Mouse (Mus musculus): ENCODE results near the gene Fgf14. TPM values are rescaled to one million over a fixed set of nuclear protein-coding genes. Genes with fewer than 3 reads are reported as not detected.

Gene Fgf14
- 1.2 and 1.8 TPM in 2 replicates for polyA plus RNA-seq (2014; fragmentation: Nextera tagmentation; extraction: Ambion mirVana)

DNA sequence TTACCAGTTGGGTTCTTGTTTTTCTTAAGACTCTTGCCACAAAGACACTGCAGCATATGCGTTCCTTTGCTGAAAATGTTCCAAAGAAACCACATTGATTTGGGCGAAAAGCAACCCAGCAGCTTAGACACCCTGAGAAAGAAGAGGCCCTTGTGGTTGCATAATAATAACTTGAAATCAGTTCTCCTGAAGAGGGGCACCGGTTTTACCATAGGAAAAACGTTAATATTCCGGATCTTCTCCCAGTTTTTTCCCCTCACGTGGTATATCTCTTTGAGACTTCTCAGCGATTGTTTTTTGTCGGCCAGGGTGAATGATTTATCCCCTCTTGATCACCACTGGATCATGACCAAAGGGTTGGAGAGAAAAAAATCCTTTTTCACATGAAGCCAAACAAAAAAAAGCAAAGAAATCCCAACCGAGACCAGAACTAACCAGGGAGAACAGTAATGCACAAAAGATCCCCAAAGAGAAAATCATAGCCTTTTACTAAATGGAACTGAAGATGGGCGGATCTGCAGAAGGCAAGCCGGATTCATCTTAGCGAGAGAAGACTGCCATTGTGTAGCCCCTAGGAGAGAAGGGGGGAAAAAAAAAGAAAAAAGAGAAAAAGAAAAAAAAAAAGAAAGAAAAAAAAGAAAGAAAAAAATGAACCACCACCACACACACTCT is at the start of gene Fgf14:
Gene Fgf14 (minus strand): TSS at position 622 of the 672 bp plus-strand sequence.
- Histone ChIP-seq H3K27ac (ENCODE audit: low read length) (no peak within 1 kb of the TSS), H3K4me1 (ENCODE audit: control insufficient read depth, insufficient read depth, low read length) (peaks cover 5% of the 10 kb centered on the region; the same call in 1 of the 2 replicates), H3K4me3 (ENCODE audit: low read depth, low read length) (peak within 1 kb of the TSS; percentile 29), H3K27me3 (ENCODE audit: control insufficient read depth, insufficient read depth, low read length) (no peaks in the 10 kb centered on the region), H3K9me3 (ENCODE audit: control insufficient read depth, low read depth, low read length) (no peaks in the 10 kb centered on the region), H3K36me3 (ENCODE audit: control insufficient read depth, insufficient read depth, low read length) (no peaks in the 10 kb centered on the region), H3K4me2 (replicated peaks; ENCODE audit: low read depth, low read length) (peak within 1 kb of the TSS; percentile 55), H3K9ac (replicated peaks; ENCODE audit: low read depth, low read length) (no peak within 1 kb of the TSS)
- ATAC-seq (ENCODE audit: insufficient number of reproducible peaks, insufficient read depth, low FRiP score, low read depth) = no peak
- WGBS = 20% methylated on average over 12 of the region's 12 CpGs

DNA sequence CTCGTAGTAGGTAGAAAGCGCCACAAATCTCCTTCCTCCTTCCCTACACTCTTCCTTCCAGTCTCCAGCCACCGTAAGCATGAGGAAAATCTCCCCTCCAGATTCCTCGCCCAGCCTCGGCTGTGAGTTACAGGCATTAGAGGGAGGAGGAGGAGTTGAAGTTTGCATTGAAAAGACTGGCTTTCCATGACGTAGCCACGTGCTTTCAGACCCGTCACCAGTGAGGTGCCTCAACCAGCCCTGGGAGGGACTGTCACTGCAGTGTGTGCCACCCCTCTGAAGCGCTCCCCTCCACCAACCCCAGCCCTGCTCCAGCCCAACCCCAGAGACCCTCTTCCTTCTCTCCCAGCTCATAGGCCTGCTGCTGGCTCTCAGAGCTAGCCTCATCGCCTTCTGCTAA is 452 bp upstream of the Fgf14 start:
- 5% methylated on average over 10 of the region's 10 CpGs for WGBS
- Histone ChIP-seq H3K4me3 (ENCODE audit: low read depth, low read length) (peak overlapping the region; percentile 29), H3K27ac (ENCODE audit: low read length) (no peak overlapping the region), H3K27me3 (ENCODE audit: control insufficient read depth, insufficient read depth, low read length) (no peaks in the 10 kb centered on the region), H3K9me3 (ENCODE audit: control insufficient read depth, low read depth, low read length) (no peaks in the 10 kb centered on the region), H3K4me2 (replicated peaks; ENCODE audit: low read depth, low read length) (peak overlapping the region; percentile 55), H3K36me3 (ENCODE audit: control insufficient read depth, insufficient read depth, low read length) (no peaks in the 10 kb centered on the region), H3K9ac (replicated peaks; ENCODE audit: low read depth, low read length) (no peak overlapping the region), H3K4me1 (ENCODE audit: control insufficient read depth, insufficient read depth, low read length) (peaks cover 5% of the 10 kb centered on the region; the same call in 1 of the 2 replicates)
- peak; percentile 66 for ATAC-seq (ENCODE audit: insufficient number of reproducible peaks, insufficient read depth, low FRiP score, low read depth)

DNA sequence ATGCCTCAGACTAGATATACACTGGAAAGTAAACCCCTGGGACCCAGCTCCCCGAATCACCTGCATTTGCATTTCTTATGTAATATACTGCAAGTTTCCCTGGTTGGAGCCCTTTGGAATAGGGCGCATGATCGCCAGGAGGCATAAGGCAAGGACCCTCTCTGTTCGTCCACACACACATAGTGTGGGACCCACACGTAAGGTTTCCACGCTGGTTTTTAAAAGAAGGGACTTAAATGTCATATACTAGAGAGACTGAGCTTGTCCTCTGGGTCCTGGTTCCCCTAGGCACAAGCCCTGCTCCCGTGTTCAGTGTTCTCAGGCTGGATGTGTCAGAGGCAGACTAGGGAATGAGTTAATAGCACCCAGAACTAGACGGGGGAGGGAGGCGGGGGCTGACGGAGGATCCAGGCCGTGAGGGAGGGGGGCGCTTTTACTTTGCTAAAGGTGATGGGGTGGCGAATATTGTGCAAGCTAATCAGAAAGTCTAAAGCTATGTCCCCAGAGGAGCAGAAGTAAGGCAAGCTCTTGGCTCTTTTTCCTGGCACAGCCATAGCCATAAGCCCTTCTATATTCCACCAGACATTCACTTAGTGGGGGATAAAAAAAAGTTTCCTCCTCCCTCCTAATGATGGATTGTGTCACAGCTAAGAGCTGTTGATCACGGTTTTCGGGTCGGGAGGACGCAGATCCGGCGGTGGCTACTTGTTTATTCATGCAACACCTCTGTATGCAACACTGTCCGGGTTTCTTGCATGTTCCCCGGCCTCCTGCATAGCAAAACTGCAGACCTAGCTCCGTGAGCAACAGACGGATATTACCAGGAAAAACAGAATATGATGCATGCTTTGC is 1.0 kb downstream of the Fgf14 start:
- 15% methylated on average over 23 of the region's 23 CpGs for WGBS
- H3K9ac ChIP-seq (replicated peaks; ENCODE audit: low read depth, low read length) = no peak overlapping the region
- H3K36me3 ChIP-seq (ENCODE audit: control insufficient read depth, insufficient read depth, low read length) = no peaks in the 10 kb centered on the region
- H3K27me3 ChIP-seq (ENCODE audit: control insufficient read depth, insufficient read depth, low read length) = no peaks in the 10 kb centered on the region
- H3K4me3 ChIP-seq (ENCODE audit: low read depth, low read length) = peak overlapping the region; percentile 29
- H3K27ac ChIP-seq (ENCODE audit: low read length) = no peak overlapping the region
- H3K4me2 ChIP-seq (replicated peaks; ENCODE audit: low read depth, low read length) = peak overlapping the region; percentile 55
- peak; percentile 42; the same call in 1 of the 2 replicates for ATAC-seq (ENCODE audit: insufficient number of reproducible peaks, insufficient read depth, low FRiP score, low read depth)
- peaks cover 5% of the 10 kb centered on the region; the same call in 1 of the 2 replicates for H3K4me1 ChIP-seq (ENCODE audit: control insufficient read depth, insufficient read depth, low read length)
- no peaks in the 10 kb centered on the region for H3K9me3 ChIP-seq (ENCODE audit: control insufficient read depth, low read depth, low read length)

DNA sequence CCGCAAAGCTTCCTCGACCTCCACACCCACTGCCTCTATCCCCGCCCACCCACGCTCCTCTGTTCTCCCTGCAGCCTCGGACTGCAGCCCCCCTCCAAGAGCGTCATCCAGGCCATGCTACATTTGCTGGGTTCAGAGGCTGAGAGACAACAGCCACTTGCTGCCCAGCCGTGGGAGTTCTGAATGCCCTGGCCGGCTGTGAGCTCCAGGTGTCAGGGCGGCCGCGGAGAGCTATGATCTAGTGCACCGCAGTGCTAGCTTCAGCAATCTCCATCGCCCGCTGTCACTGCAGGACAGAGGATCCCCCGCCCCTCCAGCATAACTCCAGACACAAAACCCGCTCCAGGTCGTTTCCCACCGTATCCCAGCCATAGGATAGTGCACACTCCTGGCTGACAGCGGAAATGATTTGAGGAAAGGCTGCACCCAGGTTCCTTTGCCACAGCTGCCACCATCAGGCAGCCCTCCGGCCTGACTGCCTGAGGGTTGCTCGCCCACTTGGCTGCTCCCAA is 1.7 kb downstream of the Fgf14 start:
- H3K9ac ChIP-seq (replicated peaks; ENCODE audit: low read depth, low read length) = no peak overlapping the region
- no peak overlapping the region for H3K27ac ChIP-seq (ENCODE audit: low read length)
- peak; percentile 28; the same call in 1 of the 2 replicates for ATAC-seq (ENCODE audit: insufficient number of reproducible peaks, insufficient read depth, low FRiP score, low read depth)
- peaks cover 5% of the 10 kb centered on the region; the same call in 1 of the 2 replicates for H3K4me1 ChIP-seq (ENCODE audit: control insufficient read depth, insufficient read depth, low read length)
- 3% methylated on average over 21 of the region's 21 CpGs for WGBS
- no peaks in the 10 kb centered on the region for H3K36me3 ChIP-seq (ENCODE audit: control insufficient read depth, insufficient read depth, low read length)
- H3K4me3 ChIP-seq (ENCODE audit: low read depth, low read length) = peak overlapping the region; percentile 29
- H3K9me3 ChIP-seq (ENCODE audit: control insufficient read depth, low read depth, low read length) = no peaks in the 10 kb centered on the region
- H3K4me2 ChIP-seq (replicated peaks; ENCODE audit: low read depth, low read length) = peak overlapping the region; percentile 55
- no peaks in the 10 kb centered on the region for H3K27me3 ChIP-seq (ENCODE audit: control insufficient read depth, insufficient read depth, low read length)

DNA sequence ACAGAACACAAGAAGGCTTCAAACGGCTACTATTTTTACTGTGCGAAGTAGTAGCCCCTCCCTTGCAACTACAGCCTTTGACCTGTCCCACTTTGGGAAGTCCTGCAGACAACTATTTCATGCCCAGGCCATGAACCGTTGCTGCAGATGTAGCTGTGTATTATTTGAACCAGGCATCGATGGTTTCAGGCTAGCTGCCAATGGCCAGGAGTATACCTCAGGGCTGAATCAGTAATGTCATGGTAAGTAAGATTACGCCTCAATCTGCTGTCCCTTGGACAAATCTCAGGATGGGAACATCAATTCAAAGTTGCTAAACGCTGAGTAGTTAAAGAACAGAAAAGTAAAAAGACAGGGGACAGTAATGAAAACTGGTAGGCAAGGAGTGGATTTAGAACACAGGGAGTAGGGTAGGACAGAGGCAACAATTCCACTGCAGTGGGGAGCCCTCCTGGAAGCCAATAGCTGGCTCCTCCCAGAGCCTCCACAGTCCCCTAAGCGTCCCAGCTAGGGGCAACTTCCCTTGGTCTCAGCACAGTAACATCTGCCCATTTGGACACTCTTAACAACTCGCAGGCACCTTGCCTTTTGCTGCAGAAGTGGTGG is 2.3 kb downstream of the Fgf14 start:
- 43% methylated on average over 8 of the region's 8 CpGs for WGBS
- H3K4me3 ChIP-seq (ENCODE audit: low read depth, low read length) = peak overlapping the region; percentile 29
- H3K27me3 ChIP-seq (ENCODE audit: control insufficient read depth, insufficient read depth, low read length) = no peaks in the 10 kb centered on the region
- 0 out of 2 replicates have a peak, but pooled peaks have one; percentile 16 for ATAC-seq (ENCODE audit: insufficient number of reproducible peaks, insufficient read depth, low FRiP score, low read depth)
- H3K27ac ChIP-seq (ENCODE audit: low read length) = no peak overlapping the region
- no peaks in the 10 kb centered on the region for H3K36me3 ChIP-seq (ENCODE audit: control insufficient read depth, insufficient read depth, low read length)
- H3K9me3 ChIP-seq (ENCODE audit: control insufficient read depth, low read depth, low read length) = no peaks in the 10 kb centered on the region
- H3K4me1 ChIP-seq (ENCODE audit: control insufficient read depth, insufficient read depth, low read length) = peaks cover 9% of the 10 kb centered on the region; the same call in 1 of the 2 replicates
- H3K4me2 ChIP-seq (replicated peaks; ENCODE audit: low read depth, low read length) = peak overlapping the region; percentile 55
- no peak overlapping the region for H3K9ac ChIP-seq (replicated peaks; ENCODE audit: low read depth, low read length)

DNA sequence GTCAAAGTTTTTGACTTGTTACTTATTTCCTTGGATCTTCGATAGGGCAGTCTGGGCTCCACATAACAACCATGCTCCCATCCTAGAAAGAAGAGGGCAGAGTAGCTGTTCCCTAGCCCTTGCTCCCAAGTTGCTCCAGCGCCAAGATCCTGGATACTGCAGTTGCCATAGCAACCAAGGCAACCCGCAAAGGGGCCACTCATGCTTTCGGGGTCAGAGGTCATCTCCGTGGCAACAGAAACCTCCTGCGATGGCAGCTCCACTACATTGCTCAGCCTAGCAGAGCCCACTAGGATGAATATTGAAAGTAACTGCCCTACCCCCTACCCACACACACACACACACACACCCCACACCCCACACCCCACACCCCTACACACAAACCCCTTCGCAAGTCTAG is 7.2 kb downstream of the Fgf14 start:
- Histone ChIP-seq H3K4me3 (ENCODE audit: low read depth, low read length) (no peak overlapping the region), H3K9me3 (ENCODE audit: control insufficient read depth, low read depth, low read length) (no peaks in the 10 kb centered on the region), H3K36me3 (ENCODE audit: control insufficient read depth, insufficient read depth, low read length) (no peaks in the 10 kb centered on the region), H3K9ac (replicated peaks; ENCODE audit: low read depth, low read length) (no peak overlapping the region), H3K27me3 (ENCODE audit: control insufficient read depth, insufficient read depth, low read length) (no peaks in the 10 kb centered on the region), H3K4me2 (replicated peaks; ENCODE audit: low read depth, low read length) (no peak overlapping the region), H3K27ac (ENCODE audit: low read length) (no peak overlapping the region), H3K4me1 (ENCODE audit: control insufficient read depth, insufficient read depth, low read length) (0 out of 2 replicates have a peak, but pooled peaks cover 4% of the 10 kb centered on the region)
- peak; percentile 78 for ATAC-seq (ENCODE audit: insufficient number of reproducible peaks, insufficient read depth, low FRiP score, low read depth)
- 13% methylated on average over 7 of the region's 7 CpGs for WGBS

DNA sequence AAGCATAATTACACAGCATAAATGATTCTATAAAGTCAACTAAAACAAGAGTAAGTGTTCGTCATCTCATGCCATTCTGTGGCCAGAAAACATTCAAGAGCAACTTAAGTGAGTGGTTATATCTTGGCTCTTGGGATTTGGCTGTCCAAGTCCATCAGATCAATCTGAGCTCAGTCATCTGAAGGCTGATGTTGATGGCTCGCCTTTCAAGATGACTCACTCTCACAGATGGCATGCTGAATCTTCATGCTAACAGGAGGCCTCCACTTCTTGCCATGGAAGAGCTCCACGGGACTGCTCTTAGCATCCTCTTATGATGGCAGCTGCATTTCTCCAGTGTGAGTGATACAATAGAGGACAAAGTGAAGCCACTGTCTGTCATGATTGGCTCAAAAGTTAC is 34.1 kb downstream of the Fgf14 start:
- no peak for ATAC-seq (ENCODE audit: insufficient number of reproducible peaks, insufficient read depth, low FRiP score, low read depth)
- H3K9ac ChIP-seq (replicated peaks; ENCODE audit: low read depth, low read length) = no peak overlapping the region
- no peak overlapping the region for H3K27ac ChIP-seq (ENCODE audit: low read length)
- H3K4me3 ChIP-seq (ENCODE audit: low read depth, low read length) = no peak overlapping the region
- H3K27me3 ChIP-seq (ENCODE audit: control insufficient read depth, insufficient read depth, low read length) = no peaks in the 10 kb centered on the region
- WGBS = 72% methylated on average over 3 of the region's 3 CpGs
- H3K36me3 ChIP-seq (ENCODE audit: control insufficient read depth, insufficient read depth, low read length) = no peaks in the 10 kb centered on the region
- H3K4me1 ChIP-seq (ENCODE audit: control insufficient read depth, insufficient read depth, low read length) = no peaks in the 10 kb centered on the region
- H3K4me2 ChIP-seq (replicated peaks; ENCODE audit: low read depth, low read length) = no peak overlapping the region
- no peaks in the 10 kb centered on the region for H3K9me3 ChIP-seq (ENCODE audit: control insufficient read depth, low read depth, low read length)

DNA sequence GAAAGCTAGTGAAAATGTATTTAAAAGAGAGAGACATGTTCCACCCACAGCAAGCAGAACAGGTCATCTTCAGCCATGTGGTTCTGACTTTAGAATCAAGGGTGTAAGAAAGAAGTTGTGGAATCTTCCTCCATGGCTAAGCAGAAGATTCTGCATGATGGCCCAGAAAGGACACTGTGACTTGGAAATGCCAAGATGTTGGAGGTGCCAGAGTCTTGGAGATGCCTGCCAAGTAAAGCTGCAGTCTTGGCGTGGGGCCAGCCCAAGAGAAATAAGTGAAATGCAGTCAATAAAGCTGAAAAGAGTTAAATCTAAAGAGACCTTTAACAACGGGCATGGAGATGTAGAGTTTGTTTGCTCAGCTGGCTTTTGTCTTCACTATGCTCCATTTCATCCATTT is 42.0 kb downstream of the Fgf14 start:
- Histone ChIP-seq H3K9me3 (ENCODE audit: control insufficient read depth, low read depth, low read length) (no peaks in the 10 kb centered on the region), H3K4me3 (ENCODE audit: low read depth, low read length) (no peak overlapping the region), H3K27ac (ENCODE audit: low read length) (no peak overlapping the region), H3K4me2 (replicated peaks; ENCODE audit: low read depth, low read length) (no peak overlapping the region), H3K27me3 (ENCODE audit: control insufficient read depth, insufficient read depth, low read length) (no peaks in the 10 kb centered on the region), H3K4me1 (ENCODE audit: control insufficient read depth, insufficient read depth, low read length) (no peaks in the 10 kb centered on the region), H3K9ac (replicated peaks; ENCODE audit: low read depth, low read length) (no peak overlapping the region), H3K36me3 (ENCODE audit: control insufficient read depth, insufficient read depth, low read length) (no peaks in the 10 kb centered on the region)
- 53% methylated on average over 2 of the region's 2 CpGs for WGBS
- no peak for ATAC-seq (ENCODE audit: insufficient number of reproducible peaks, insufficient read depth, low FRiP score, low read depth)
